Mouse (Mus musculus) right cerebral cortex, postnatal 25 days (tissue): Measurements from ENCODE around the gene Mov10.
"Not testable (repeated sequence)": the region's sequence is repeated elsewhere in the genome, so short reads cannot be mapped to it uniquely, and the experiment has no call there.

Experiments used
- DNase-seq: peaks from one replicate; pipeline ENCODE4 v3.0.0; 2022

Mov10 gene

DNA sequence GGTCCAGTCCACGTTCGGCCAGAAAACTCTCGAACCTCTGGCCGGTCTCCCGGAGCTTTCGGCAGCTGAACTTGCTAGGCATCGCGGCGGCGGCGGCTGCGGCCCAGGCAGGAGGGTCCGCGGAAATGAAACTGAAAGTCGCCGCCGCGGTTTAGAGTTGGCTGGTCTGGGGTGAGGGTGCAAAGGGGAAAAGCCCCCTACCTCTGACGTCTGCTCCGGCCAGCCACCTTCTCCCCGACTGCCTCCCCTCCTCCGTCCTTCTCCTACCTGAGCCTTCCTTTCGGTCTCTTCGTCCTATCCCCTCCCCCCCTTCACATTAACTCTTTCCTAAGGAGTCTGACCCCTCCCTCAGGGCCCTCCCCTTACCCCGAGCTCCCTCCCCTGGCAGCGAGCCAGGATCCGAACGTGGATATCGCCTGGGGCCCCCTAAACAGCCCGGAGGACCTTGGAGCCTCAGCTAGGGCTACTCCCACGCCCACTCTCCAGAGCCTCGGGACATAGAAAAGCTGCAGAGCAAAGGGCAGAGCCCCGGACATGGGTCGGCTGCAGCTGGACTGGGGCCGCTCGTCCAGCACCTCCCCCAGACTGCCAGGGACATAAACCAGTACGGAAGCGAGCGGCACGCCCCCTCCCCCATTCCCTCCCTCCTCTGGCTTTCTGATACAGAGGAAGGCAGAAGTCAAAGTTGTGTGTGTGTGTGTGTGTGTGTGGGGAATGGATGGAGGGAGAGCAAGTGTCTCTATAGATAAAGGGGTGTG, at the start of gene Mov10:
Gene Mov10 (minus strand): TSS at position 573 of the 758 bp plus-strand sequence.
- peak; percentile 36 for DNase-seq

DNA sequence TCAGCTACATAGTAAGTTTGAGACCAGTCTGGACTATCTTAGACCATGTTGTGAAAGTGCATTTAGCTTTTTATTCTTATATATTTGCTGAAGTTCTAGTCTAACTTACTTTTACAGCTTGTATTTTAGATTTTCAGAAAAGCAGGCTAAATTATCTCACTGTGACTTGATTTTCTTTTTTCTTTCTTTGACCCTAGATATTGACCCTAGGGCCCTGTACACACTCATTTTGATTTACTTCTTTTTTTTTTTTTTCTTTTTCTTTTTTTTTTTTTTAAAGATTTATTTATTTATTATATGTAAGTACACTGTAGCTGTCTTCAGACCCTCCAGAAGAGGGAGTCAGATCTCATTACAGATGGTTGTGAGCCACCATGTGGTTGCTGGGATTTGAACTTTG, 48.3 kb upstream of the Mov10 start:
- DNase-seq, result not testable (repeated sequence)

DNA sequence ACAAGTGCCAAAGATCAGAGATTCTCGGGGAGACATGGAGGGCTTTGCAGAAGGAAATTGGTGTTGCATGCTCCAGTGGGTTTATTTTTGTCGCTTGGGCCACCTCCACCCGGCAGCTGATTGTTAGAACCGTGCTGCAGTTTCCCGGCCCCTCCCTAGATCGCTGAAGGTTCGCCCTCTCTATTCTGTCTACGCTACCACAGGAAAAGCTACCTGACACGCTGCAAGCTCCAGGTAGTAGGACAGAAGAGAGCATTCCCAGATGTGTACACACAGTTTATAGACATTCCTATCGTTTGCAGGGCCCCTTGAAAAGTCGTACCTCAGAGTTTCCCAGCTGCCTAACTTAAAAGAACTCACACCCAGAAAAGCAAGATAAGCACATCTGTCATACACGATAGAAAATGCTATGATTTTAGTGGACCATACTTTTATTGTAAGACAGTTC, 47.0 kb upstream of the Mov10 start:
- DNase-seq, result no peak

DNA sequence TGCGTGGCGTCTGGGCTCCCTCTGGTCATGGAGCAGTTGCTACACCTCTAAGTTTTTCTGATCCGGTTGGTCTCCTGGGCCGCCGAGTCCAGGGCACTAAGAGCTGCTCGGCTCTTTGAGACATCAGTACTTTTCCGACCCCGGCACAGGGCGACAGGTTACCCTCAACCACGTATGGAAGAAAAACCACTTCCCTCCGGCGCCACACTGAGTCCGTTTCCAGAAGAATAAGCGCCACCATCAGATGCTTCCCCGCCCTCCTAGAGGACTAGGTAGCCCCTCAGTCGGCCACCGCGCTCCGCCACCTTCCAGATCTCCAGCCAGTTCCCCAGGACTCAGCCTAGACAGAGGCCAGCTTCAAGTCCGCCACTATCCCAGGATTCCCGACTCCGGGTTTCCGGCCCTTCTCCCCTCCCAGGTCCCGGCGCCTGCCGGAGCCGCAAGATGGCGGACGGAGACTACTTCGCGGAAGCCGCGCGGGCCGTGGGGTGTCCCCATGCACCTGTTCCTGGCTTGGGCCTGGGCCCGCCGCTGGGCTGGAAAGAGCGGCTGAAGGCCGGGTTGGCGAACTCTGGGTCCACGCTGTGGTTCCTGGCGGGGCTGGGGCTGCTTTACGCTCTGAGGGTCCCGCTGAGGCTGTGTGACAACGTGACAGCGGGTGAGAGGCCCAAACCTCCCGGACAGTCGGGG, 46.4 kb upstream of the Mov10 start:
- DNase-seq, result peak; percentile 92

DNA sequence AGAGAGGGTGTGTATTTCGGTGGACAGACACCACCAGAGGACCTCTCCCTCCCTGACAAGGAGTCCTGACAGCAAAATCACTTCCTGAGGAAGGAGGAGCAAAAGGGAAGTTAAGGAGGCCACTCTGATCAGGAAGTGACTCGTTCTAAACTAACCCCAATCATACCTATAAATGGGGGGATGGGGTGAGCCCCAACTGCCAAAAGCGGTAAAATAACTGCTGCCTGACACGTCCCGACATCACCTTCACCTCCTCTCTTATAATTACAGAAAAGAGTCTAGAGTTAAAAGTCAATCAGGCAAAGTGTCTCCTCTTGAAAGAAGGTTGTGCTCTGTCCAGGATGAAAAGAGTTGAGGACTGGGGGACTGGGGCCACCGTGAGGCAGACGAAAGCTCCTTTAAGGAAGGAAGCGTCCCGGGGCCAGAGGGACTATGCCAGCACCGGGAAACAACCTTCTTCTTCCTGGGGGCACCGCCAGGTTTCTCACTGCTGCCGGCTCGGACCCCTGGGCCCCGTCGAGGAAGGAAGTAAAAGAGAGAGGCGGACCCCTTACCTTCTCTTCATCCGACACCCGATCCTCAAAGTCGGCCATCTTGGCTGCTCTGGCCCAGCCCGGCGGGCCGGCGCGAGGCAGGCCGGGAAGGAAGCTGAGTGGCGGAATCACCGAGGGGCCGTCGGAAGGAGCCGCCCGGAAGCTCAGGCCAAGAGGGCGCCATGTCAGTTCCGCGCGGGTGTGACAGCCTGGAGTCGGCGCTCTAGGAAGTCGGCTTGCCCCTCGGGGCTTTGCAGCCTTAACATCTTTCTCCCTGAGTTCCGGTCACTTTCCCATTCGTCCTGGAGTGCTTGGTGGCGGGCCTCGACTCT, 45.7 kb upstream of the Mov10 start, which contains the start of the genes St7l and Capza1:
Gene St7l (plus strand): TSS at position 220 of the 865 bp plus-strand sequence.
Gene Capza1 (minus strand): TSS at position 720 of the 865 bp plus-strand sequence.
- peak; percentile 92 for DNase-seq

DNA sequence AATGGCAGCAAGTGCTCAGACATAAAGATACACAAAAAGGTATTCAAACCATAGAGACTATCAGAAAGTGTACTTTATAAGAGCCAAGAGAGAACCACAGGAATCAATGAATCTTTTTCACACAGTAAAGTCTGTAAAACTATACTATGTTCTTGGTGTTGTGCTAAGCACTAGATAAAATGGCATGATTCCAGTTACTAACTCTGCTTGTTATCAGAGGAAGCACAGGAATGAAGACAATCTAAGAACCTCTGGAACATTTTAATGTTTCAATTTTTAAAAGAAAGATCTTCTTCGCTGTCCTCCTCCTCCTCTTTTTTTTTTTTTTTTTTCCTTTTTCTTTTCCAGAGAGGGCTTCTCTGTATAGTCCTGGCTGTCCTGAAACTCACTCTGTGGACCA, 40.2 kb upstream of the Mov10 start:
- no peak for DNase-seq

DNA sequence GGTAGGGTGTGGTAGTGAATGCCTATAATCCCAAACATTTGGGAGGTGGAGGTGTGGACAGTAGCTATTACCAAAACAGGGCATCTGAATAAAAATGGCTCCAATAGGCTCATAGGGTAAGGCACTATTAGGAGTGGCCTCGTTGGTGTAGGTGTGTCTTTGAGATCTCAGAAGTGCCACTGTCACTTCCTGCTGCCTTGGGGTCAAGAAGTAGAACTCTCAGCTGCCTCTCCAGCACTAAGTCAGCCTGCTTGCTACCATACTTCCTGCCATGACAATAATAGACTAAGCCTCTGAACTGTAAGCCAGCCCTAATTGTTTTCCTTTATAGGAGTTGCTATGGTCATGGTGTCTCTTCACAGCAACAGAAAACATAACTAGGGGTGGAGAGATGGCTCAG, 37.7 kb upstream of the Mov10 start:
- DNase-seq, result no peak

DNA sequence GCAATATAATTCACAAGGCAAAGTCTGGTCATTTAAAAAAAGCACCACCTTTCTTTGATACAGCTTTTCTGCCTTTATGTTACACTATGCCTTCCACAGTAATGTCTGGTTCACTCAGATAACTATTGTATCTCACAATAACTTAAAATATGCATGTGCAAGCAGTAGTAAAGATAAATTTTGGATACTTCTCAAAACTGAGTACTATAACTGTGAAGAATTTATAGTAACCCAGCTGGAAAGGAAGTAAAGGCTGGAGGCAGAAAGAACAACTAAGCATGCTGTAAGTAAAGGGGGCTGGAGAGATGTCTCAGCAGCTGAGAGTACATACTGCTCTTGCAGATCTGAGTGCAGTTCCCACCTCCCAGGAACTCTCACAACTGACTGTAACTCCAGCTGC, 36.5 kb upstream of the Mov10 start:
- DNase-seq, result no peak

DNA sequence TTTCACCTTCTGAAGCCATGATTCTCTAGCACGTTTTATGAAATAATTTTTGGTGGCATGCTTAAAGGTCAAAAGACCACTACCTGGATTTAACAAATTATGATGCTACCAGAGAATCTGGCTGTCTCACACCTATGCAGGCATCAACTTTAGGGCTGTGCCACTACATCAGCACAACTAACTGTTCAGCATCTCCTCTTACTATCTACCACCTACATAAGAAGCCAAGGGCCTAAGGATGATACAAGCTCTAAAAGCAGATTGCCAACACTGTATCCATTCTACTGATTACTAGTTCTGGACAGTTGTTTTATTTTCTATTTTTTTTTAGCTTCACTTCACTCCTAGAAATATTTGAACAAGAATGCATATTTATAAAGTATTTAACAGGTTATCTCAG, 36.1 kb upstream of the Mov10 start:
- no peak for DNase-seq

DNA sequence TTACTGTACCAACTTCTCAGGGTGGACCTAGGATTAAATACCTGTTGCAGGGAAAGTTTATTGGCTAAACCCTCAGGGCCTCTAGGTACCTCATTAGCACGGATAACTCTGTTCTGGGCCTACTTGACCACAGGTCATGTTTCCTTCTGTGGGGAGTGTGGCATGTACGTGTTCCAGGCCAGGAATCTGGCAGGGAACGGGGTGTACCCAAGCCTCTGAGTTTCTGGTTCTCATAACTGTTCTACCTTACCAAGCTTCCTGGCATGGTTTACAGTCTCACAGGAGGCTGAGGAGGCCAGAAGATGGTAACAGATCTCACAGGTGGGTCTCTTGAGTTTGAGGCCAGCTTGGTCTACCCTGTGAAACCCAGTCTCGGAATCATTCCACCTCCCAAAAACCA, 28.2 kb upstream of the Mov10 start:
- no peak for DNase-seq

DNA sequence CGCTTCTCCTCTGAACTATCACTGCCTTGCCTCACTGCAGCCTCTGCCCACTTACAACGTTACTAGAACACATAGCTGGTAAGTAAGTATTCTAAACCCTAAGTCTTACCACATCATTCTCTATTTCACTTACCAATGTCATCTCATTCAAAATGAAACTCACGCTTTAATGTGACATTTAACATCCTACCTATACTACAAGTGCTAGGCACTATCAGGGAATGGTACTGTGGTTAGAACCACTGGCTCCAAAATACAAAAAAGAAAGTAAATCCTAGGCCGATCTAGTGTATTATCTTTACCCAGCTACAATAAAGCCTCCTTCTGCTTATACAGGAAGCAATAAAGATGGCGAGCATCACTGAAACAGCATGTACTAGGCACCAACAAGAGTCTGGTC, 22.7 kb upstream of the Mov10 start:
- DNase-seq, result no peak

DNA sequence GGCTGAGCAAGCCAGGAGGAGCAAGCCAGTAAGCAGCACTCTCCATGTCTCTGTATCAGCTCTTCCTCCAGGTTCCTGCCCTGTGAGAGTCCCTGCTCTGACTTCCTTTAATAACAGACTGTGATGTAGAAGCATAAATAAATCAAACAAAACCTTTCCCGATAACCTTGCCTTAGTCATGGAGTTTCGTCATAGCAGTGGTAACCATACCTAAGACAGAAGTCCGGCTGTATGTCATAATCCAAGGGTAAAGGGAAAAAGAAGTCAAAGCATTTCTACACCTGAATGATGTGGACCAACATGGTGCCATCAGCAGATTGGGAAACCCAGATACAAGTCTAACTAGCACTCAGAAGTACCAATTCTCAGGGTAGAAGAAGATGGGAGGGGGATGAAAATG, 17.4 kb upstream of the Mov10 start:
- DNase-seq, result no peak

DNA sequence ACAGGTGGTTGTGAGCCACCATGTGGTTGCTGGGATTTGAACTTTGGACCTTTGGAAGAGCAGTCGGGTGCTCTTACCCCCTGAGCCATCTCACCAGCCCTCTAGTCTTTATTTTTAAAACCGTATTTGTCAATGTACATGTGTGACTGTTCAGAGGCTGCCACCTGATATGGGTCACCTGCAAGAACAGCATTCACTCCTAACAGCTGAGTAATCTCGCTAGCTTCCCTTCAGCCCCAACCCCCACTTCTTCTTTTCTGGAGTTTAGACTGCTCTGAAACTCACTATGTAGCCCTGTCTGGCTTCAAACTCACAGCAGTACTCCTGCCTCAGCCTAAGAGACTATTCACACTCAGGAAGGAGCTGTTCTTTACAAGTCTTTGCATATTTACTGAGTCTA, 4.0 kb upstream of the Mov10 start:
- no peak for DNase-seq

DNA sequence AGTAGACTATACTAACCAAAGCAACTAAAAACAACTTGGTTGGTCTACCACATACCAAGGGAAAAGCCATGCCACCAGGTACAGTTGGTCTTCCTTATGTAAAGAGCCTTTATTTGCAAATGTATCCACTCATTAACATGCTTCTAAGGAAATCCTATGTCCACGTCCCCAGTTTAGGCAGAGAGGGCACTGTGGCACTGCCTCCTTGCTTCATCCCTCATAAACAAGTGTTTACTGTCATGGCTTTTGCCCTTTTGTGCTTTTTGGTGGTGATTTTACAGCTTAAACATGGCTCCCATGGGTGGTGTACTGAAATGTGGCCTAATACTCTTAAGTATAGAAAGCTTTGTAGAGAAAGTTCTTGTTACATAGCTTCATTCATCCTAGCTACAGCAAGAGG, 2.1 kb upstream of the Mov10 start:
- DNase-seq, result no peak

DNA sequence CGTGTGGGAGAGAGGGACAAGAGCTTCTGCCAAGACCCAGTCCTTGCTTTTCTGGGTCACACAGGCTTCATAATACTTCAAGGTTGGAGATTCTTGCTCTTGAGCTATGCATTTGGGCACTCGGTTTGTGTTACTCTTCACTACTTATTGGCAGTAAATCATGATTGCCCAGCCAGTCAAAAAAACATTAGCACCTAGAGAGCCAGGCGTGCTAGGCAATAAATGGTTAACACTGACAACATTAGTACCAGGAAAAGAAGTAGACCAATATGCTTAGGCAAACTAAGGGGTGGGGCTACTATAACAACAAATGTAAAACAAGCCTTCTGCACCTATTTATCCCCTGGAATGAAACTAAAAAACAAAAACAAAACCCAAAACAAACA, 379 bp upstream of the Mov10 start:
- no peak for DNase-seq

DNA sequence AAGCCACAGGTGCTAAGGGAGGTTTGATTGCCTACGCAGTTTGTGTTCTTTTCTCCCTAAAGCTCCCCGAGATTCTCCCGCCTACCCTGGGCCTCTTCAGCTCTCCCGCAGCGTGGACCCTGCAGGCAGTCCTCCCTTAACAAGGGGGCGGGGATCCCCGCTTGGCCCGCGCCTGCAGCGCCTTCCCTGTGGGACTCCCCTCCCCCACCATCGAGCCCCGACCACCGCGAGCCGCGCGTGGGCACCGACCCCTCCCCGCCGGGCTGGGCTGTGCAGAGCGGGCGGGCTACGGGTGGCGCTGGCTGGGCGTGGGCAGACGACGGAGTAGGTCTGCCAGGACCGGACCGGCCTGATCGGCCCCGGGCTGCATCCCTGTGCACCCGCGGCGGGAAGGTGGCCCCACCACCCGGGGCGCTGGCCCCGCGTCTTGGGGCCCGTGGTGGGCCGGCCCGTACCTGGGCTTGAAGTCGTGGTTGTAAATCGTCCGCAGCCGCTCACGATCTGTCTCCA, 827 bp downstream of the Mov10 start:
- peak; percentile 44 for DNase-seq

DNA sequence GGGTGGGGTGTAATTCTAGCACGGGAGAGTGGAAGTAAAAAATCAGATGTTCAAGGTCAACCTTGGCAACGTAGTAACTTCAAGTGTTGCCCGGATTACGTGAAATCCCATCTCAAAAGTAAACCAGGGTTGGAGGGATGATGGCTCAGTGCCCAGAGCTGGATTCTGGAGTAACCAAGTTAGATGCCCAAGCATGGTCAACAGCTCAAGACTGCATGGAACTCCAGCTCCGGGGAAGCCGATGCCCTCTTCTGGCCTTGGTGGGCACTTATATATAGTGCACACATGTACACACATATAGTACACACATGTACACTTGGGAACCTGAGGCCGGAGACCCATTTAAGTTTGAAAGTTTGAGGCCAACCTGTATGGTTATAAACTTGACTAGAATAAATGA, 2.2 kb downstream of the Mov10 start:
- no peak for DNase-seq

DNA sequence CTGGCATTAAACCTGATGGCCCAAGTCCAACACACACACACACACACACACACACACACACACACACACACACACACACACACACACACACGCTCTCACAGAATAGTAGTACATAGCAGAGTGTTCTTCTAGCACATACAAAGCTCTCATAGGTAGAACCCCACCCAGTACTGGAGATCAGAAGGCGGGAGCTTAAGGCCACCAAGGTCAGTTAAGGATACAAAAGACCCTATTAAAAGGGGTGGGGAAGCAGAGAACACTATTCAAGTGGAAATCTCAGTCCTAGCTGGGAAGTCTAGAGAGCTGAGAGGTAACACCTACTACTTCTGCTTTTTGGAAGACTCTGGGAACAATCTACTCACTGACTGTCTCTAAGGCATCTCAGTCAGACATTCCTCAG, 3.0 kb downstream of the Mov10 start:
- DNase-seq, result no peak

DNA sequence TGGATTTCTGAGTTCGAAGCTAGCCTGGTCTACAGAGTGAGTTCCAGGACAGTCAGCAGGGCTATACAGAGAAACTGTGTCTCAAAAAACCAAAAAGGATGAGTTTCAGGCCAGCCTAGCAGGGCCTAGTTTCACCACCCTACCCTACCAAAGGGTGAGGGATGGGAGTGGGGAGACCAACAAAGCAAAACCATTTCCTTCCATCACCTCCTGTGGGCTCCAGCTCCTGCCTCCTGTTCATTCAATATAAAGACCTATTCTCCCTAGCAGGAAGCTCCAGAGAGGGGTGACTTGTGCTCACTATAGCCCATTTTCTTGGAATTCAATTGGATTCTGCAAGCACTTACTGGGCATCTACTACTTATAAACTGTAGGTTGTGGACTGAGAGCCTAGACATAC, 3.6 kb downstream of the Mov10 start:
- DNase-seq, result no peak

DNA sequence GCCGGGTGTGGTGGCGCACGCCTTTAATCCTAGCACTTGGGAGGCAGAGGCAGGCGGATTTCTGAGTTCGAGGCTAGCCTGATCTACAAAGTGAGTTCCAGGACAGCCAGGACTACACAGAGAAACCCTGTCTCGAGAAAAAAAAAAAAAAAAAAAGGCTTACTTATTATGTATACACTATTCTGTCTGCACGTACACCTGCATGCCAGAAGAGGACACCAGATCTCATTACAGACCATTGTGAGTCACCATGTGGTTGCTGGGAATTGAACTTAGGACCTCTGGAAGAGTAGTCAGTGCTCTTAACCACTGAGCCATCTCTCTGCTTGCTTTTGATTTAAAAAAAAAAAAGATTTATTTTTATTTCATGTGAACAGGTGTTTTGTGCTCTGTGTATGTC, 5.1 kb downstream of the Mov10 start:
- not testable (repeated sequence) for DNase-seq

DNA sequence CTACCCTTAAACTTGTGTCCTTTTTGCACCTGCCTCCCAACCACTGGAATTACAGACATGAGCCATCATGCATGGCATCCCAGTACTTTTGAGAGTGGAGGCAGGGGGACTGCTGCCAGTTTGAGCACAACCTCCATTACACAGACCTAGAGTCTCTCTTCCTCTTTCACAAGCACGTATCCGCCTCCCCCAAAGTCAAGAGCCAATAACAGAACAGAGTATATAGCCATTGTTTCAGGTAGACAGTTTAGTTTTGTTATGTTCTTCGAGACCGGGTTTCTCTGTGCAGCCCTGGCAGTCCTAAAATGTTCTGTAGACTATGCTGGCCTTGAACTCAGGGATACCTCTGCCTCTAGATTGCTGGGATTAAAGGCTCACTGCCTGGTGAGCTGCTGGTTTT, 6.1 kb downstream of the Mov10 start:
- DNase-seq, result no peak

DNA sequence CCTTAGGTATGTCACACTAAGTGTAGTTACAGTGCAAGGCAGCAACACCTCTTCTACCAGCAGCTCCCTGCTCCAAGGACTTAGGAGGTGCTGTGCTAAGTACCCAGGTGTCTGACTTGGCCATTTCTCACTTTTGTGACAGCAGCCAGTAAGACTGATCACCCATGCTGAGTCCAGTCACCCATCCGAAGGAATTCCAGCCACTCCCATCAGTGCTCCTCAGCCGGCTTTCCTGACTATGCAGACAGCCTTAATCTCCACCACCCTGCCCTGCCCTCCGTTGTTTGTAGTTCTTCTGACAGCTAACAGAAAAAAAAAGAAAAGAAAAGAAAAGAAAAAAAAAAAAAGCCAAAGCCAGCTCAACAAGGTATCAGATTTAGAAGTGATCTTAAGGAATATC, 6.6 kb downstream of the Mov10 start:
- no peak for DNase-seq

DNA sequence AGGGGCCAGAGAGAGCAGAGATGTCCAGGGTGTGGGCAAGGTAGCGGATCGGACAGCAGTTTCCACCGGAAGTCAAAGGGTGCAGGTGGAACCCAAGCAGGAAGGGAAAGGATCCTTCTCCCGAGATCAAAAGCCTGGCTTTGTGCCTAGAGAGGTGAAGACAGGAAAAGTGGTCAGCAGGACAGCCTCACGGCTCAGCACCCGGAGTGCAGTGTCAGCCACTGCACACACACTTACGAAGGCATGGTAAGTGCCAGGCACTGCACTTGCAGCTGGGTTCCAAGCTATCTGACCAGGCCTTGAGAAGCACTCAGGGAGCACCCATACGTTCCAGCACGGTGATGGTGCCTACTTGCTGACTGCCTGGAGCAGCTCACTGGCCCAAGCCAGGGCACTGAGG, 12.8 kb downstream of the Mov10 start:
- DNase-seq, result no peak
